Mouse (Mus musculus) megakaryocyte-erythroid progenitor cell, adult 5-6 weeks (primary cell): ENCODE data around the gene Zfp945. TPM values are rescaled to one million over a fixed set of nuclear protein-coding genes. Genes with fewer than 3 reads are reported as not detected.
"Not testable (repeated sequence)": the region's sequence is repeated elsewhere in the genome, so short reads cannot be mapped to it uniquely, and the experiment has no call there.

Experiments used
- ATAC-seq: replicated peaks from 2 replicates; pipeline ENCODE4 v1.8.0; 2016; ENCODE audit warnings: mild to moderate bottlenecking, inconsistent platforms; ENCODE audit not compliant: severe bottlenecking, poor library complexity, low FRiP score, low TSS enrichment
- total RNA-seq, 2 experiments: library from RNA; stranded (forward) in 1 of 2; stranded (reverse) in 1 of 2; fragments of 200-1000, 215-1000 nt in 1 of 2; fragments of >200 nt in 1 of 2; fragmentation: Nextera tagmentation in 1 of 2; gene quantifications; 2 replicates each; pipeline ENCODE4 v1.2.3; 2014 to 2017

Gene Zfp945
- total RNA-seq (2014; fragmentation: Nextera tagmentation) (4.5 and 5.9 TPM in 2 replicates), total RNA-seq (2017) (3.2 and 16.7 TPM in 2 replicates)

GRCm38 (mm10) chr17:22866845-22867481, at the start of gene Zfp945:
Gene Zfp945 (minus strand): TSS chr17:22867134.
- peak; percentile 72 for ATAC-seq

GRCm38 (mm10) chr17:22888302-22888701, 21.4 kb upstream of the Zfp945 start:
- ATAC-seq = no peak

GRCm38 (mm10) chr17:22884059-22884698, 17.2 kb upstream of the Zfp945 start:
- peak; percentile 84 for ATAC-seq

GRCm38 (mm10) chr17:22877427-22878307, 10.7 kb upstream of the Zfp945 start:
- ATAC-seq = no peak

GRCm38 (mm10) chr17:22876316-22876715, 9.4 kb upstream of the Zfp945 start:
- peak; percentile 88 for ATAC-seq

- not testable (repeated sequence) for ATAC-seq
Observed at GRCm38 (mm10) chr17:22875549-22875948, 8.6 kb upstream of the Zfp945 start.

GRCm38 (mm10) chr17:22866421-22866844, 501 bp downstream of the Zfp945 start:
- peak; percentile 78 for ATAC-seq

GRCm38 (mm10) chr17:22821166-22821565, 45.8 kb downstream of the Zfp945 start:
- ATAC-seq = no peak

- ATAC-seq = no peak
Observed at GRCm38 (mm10) chr17:22818199-22818595, 48.7 kb downstream of the Zfp945 start.

GRCm38 (mm10) chr17:22817471-22818198, 49.3 kb downstream of the Zfp945 start:
- ATAC-seq = peak; percentile 98

- ATAC-seq = peak; percentile 70; the same call in 1 of the 2 replicates
Observed at GRCm38 (mm10) chr17:22799707-22800106, 67.2 kb downstream of the Zfp945 start.

Other genes starting within 250 kb of the Zfp945 start
- gene Vmn2r113, start 75.8 kb upstream of the Zfp945 start, total RNA-seq (2014; fragmentation: Nextera tagmentation) = not detected in 2 replicates
- gene Vmn2r113, start 75.8 kb upstream of the Zfp945 start, total RNA-seq (2017) = 0.09 TPM in 1 of 2 replicates, not detected in the other
- gene Vmn2r-ps130, start 194.0 kb upstream of the Zfp945 start, total RNA-seq (2014; fragmentation: Nextera tagmentation) = not detected in 2 replicates
- gene Vmn2r-ps130, start 194.0 kb upstream of the Zfp945 start, total RNA-seq (2017) = not detected in 2 replicates